Mouse (Mus musculus): Measurements from ENCODE around the gene Sar1b. TPM values are rescaled to one million over a fixed set of nuclear protein-coding genes. Genes with fewer than 3 reads are reported as not detected.

Gene Sar1b
- total and polyA plus RNA-seq, 2 experiments from 2014 or later: 118 to 235 TPM

DNA sequence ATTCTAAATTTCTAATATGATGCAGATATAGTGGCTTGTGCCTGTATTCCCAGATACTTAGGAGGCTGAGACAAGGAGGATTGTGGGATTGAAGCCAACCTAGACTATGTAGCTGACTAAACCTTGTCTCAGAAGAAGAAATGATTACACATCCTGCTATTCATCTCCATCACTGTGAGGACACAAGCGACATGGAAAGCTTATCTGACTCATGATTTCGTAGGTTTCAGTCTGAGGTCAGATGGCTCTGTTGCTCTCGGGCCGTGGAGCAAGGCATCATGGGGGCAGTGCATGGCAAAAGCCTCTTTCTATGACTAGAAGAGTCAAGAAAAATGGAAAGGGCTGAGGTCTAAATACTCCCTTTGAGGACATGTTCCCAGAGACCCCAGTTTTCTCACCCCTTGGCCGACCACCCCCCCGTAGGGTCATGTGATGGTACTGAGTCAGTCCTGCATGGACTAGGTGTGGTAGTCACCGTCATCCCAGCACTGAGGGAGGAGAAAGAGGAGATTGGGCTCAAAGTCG, 48.6 kb downstream of the Sar1b start:
- 85% methylated on average over 8 of the region's 8 CpGs for WGBS
- no peak for TF ChIP-seq CTCF (IDR thresholded peaks at IDR 0.05; ENCODE audit: low read depth)
- H3K27ac ChIP-seq: no peak overlapping the region
- peaks cover 9% of the 10 kb centered on the region for H3K36me3 ChIP-seq (ENCODE audit: insufficient read depth, low read length)
- H3K4me1 ChIP-seq (ENCODE audit: insufficient read depth, low read length): no peaks in the 10 kb centered on the region
- H3K9ac ChIP-seq (replicated peaks; ENCODE audit: low read length): no peak overlapping the region
- no peaks in the 10 kb centered on the region for H3K9me3 ChIP-seq (ENCODE audit: low read length)
- ATAC-seq (no peak), DNase-seq (ENCODE audit: low spot score) (no peak)
- no peaks in the 10 kb centered on the region for H3K27me3 ChIP-seq (ENCODE audit: insufficient read depth, low read length)
- H3K4me2 ChIP-seq (ENCODE audit: low read depth, low read length): no peak overlapping the region
- H3K4me3 ChIP-seq (ENCODE audit: low read length): no peak overlapping the region

- Histone ChIP-seq H3K27ac (no peak overlapping the region), H3K4me2 (ENCODE audit: low read depth, low read length) (no peak overlapping the region), H3K4me3 (ENCODE audit: low read length) (no peak overlapping the region), H3K4me1 (ENCODE audit: insufficient read depth, low read length) (0 out of 2 replicates have a peak, but pooled peaks cover 4% of the 10 kb centered on the region), H3K27me3 (ENCODE audit: insufficient read depth, low read length) (no peaks in the 10 kb centered on the region), H3K9me3 (ENCODE audit: low read length) (no peaks in the 10 kb centered on the region), H3K9ac (replicated peaks; ENCODE audit: low read length) (no peak overlapping the region), H3K36me3 (ENCODE audit: insufficient read depth, low read length) (peaks cover 10% of the 10 kb centered on the region)
- 35% methylated on average over 6 of the region's 6 CpGs for WGBS
- ATAC-seq: peak; percentile 64; the same call in 1 of the 2 replicates
- peak; percentile 94 for TF ChIP-seq CTCF (IDR thresholded peaks at IDR 0.05; ENCODE audit: low read depth)
- peak; percentile 88 for DNase-seq (ENCODE audit: low spot score)
Measured at GRCm38 (mm10) chr11:51817756-51818155, 54.3 kb downstream of the Sar1b start.

- WGBS: 89% methylated on average over 4 of the region's 4 CpGs
- no peak for ATAC-seq
Measured at GRCm38 (mm10) chr11:51818837-51819236, 55.4 kb downstream of the Sar1b start.

DNA sequence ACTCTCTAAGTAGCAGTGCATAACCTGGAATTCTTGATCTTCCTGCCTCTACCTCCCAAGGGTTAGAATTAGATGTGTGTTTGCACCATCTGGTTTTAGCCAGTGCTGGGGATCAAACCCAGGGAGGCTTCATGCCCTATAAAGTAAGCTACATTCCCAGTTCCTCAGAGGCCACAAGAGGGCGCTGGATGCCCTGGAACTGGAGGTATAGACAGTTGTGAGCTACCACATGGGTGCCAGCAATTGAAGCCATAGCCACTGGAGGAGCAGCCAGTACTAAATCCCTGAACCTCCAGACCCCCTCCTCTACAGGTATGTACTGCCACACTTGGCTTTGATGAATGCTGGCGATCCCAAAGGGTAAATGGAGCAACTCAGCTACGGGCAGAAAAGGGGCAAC, 56.5 kb downstream of the Sar1b start:
- Histone ChIP-seq H3K27ac (no peak overlapping the region), H3K4me1 (ENCODE audit: insufficient read depth, low read length) (0 out of 2 replicates have a peak, but pooled peaks cover 5% of the 10 kb centered on the region), H3K9me3 (ENCODE audit: low read length) (no peaks in the 10 kb centered on the region), H3K9ac (replicated peaks; ENCODE audit: low read length) (no peak overlapping the region), H3K36me3 (ENCODE audit: insufficient read depth, low read length) (peaks cover 12% of the 10 kb centered on the region), H3K27me3 (ENCODE audit: insufficient read depth, low read length) (no peaks in the 10 kb centered on the region), H3K4me3 (ENCODE audit: low read length) (no peak overlapping the region), H3K4me2 (ENCODE audit: low read depth, low read length) (no peak overlapping the region)
- DNase-seq (ENCODE audit: low spot score) (peak; percentile 42), ATAC-seq (no peak)
- peak; percentile 49 for TF ChIP-seq CTCF (IDR thresholded peaks at IDR 0.05; ENCODE audit: low read depth)
- WGBS: 78% methylated on average over 3 of the region's 3 CpGs

More at GRCm38 (mm10) chr11:51818837-51819236, 55.4 kb downstream of the Sar1b start:
- no peak for DNase-seq (ENCODE audit: low spot score)
- no peak overlapping the region for H3K27ac ChIP-seq
- 0 out of 2 replicates have a peak, but pooled peaks cover 5% of the 10 kb centered on the region for H3K4me1 ChIP-seq (ENCODE audit: insufficient read depth, low read length)
- no peaks in the 10 kb centered on the region for H3K9me3 ChIP-seq (ENCODE audit: low read length)
- no peaks in the 10 kb centered on the region for H3K27me3 ChIP-seq (ENCODE audit: insufficient read depth, low read length)
- peaks cover 10% of the 10 kb centered on the region for H3K36me3 ChIP-seq (ENCODE audit: insufficient read depth, low read length)
- no peak overlapping the region for H3K4me3 ChIP-seq (ENCODE audit: low read length)
- no peak overlapping the region for H3K9ac ChIP-seq (replicated peaks; ENCODE audit: low read length)
- H3K4me2 ChIP-seq (ENCODE audit: low read depth, low read length): no peak overlapping the region
- no peak for TF ChIP-seq CTCF (IDR thresholded peaks at IDR 0.05; ENCODE audit: low read depth)

GRCm38 (mm10) chr11:51820861-51821260, 57.4 kb downstream of the Sar1b start:
- 39% methylated on average over 11 of the region's 11 CpGs for WGBS

DNA sequence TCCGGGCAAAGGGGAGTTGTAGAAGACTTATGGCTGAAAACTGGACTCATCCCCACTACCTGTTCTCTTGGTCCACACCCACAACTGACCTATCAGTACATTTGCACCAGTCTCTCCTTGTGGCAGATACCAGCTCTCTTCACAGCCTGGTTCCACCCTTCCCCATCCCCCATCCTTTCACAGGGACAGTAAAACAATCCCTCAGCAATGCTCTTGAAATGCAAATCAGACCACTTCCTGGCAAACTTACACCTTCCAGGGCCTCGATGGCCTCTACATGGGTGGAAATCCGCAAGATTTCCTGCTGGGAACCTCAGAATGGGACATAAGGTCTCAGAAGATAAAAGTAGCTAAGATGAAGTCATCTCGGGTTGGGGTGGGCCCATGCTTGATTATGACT, 59.2 kb downstream of the Sar1b start:
- TF ChIP-seq CTCF (IDR thresholded peaks at IDR 0.05; ENCODE audit: low read depth): no peak
- Histone ChIP-seq H3K4me1 (ENCODE audit: insufficient read depth, low read length) (0 out of 2 replicates have a peak, but pooled peaks cover 5% of the 10 kb centered on the region), H3K36me3 (ENCODE audit: insufficient read depth, low read length) (peaks cover 9% of the 10 kb centered on the region; the same call in 1 of the 2 replicates), H3K9ac (replicated peaks; ENCODE audit: low read length) (no peak overlapping the region), H3K27ac (no peak overlapping the region), H3K9me3 (ENCODE audit: low read length) (no peaks in the 10 kb centered on the region), H3K4me3 (ENCODE audit: low read length) (no peak overlapping the region), H3K4me2 (ENCODE audit: low read depth, low read length) (no peak overlapping the region), H3K27me3 (ENCODE audit: insufficient read depth, low read length) (no peaks in the 10 kb centered on the region)
- no peak for DNase-seq (ENCODE audit: low spot score)
- WGBS: 14% methylated on average over 4 of the region's 4 CpGs
- ATAC-seq: no peak

More at GRCm38 (mm10) chr11:51820861-51821260, 57.4 kb downstream of the Sar1b start:
- Histone ChIP-seq H3K27me3 (ENCODE audit: insufficient read depth, low read length) (no peaks in the 10 kb centered on the region), H3K4me3 (ENCODE audit: low read length) (no peak overlapping the region), H3K9ac (replicated peaks; ENCODE audit: low read length) (no peak overlapping the region), H3K27ac (no peak overlapping the region), H3K4me1 (ENCODE audit: insufficient read depth, low read length) (0 out of 2 replicates have a peak, but pooled peaks cover 5% of the 10 kb centered on the region), H3K36me3 (ENCODE audit: insufficient read depth, low read length) (peaks cover 8% of the 10 kb centered on the region), H3K9me3 (ENCODE audit: low read length) (no peaks in the 10 kb centered on the region), H3K4me2 (ENCODE audit: low read depth, low read length) (no peak overlapping the region)
- ATAC-seq (no peak), DNase-seq (ENCODE audit: low spot score) (peak; percentile 81)
- TF ChIP-seq CTCF (IDR thresholded peaks at IDR 0.05; ENCODE audit: low read depth): peak; percentile 82

- Histone ChIP-seq H3K4me2 (ENCODE audit: low read depth, low read length) (no peak overlapping the region), H3K4me1 (ENCODE audit: insufficient read depth, low read length) (0 out of 2 replicates have a peak, but pooled peaks cover 5% of the 10 kb centered on the region), H3K27me3 (ENCODE audit: insufficient read depth, low read length) (no peaks in the 10 kb centered on the region), H3K4me3 (ENCODE audit: low read length) (no peak overlapping the region), H3K27ac (no peak overlapping the region), H3K9ac (replicated peaks; ENCODE audit: low read length) (no peak overlapping the region), H3K9me3 (ENCODE audit: low read length) (no peaks in the 10 kb centered on the region), H3K36me3 (ENCODE audit: insufficient read depth, low read length) (peaks cover 9% of the 10 kb centered on the region; the same call in 1 of the 2 replicates)
- peak; percentile 82 for ATAC-seq
- peak; percentile 51 for DNase-seq (ENCODE audit: low spot score)
- WGBS: 24% methylated on average over 11 of the region's 11 CpGs
- no peak for TF ChIP-seq CTCF (IDR thresholded peaks at IDR 0.05; ENCODE audit: low read depth)
Measured at GRCm38 (mm10) chr11:51823271-51823670, 59.8 kb downstream of the Sar1b start.

All from hindbrain, postnatal 0 days (tissue).